Mouse (Mus musculus): ENCODE measurements at regions not wholly inside any gene's neighbourhood (a gene's known extent, or its start where the extent isn't known, plus 50 kb on each side); places are given as distances from the start of the nearest gene placed in this dataset.

- no peak overlapping the region for H3K9ac ChIP-seq (ENCODE audit: low read depth, low read length)
- no peak overlapping the region for H3K27ac ChIP-seq (ENCODE audit: low read depth, low read length)
- 31% methylated on average over 7 of the region's 7 CpGs for WGBS (ENCODE audit: insufficient replicate concordance)
- 0 out of 2 replicates have a peak, but pooled peaks cover 7% of the 10 kb centered on the region for H3K4me1 ChIP-seq (ENCODE audit: control insufficient read depth, insufficient read depth, low read length)
- no peak overlapping the region for H3K4me3 ChIP-seq (ENCODE audit: low read depth, low read length)
- ATAC-seq (replicated peaks; ENCODE audit: insufficient number of reproducible peaks, low FRiP score, low TSS enrichment) = no peak
- H3K4me2 ChIP-seq = no peak overlapping the region
- H3K9me3 ChIP-seq (replicated peaks; ENCODE audit: control insufficient read depth, low read length) = no peaks in the 10 kb centered on the region
- peaks cover 6% of the 10 kb centered on the region; the same call in 1 of the 2 replicates for H3K27me3 ChIP-seq (ENCODE audit: control insufficient read depth, insufficient read depth, low read length)
- no peaks in the 10 kb centered on the region for H3K36me3 ChIP-seq (ENCODE audit: control insufficient read depth, insufficient read depth, low read length)
Observed at GRCm38 (mm10) chr12:77663665-77664374, 425.9 kb downstream of the Fut8 start.

DNA sequence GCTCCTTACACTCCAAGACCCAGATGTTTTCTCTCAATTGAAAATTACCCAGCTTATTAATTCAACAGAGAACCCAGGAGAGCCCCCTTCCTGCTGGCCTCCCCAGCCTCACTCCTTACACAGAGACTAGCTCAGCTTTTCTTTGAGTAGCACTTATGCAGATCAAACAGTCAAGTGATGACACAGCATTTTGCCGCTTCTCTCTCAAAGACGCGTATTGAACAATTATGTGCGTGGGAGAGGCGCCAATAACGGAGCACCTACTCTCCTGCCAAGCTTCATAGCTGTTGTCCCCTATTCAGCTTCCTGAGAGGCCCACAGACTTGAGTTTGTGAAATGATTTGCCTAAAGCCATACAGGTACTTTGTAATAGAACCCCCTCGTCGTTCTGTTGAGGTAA lies 428.5 kb downstream of the Fut8 start:
- Histone ChIP-seq H3K4me2 (no peak overlapping the region), H3K36me3 (ENCODE audit: control insufficient read depth, insufficient read depth, low read length) (no peaks in the 10 kb centered on the region), H3K9me3 (replicated peaks; ENCODE audit: control insufficient read depth, low read length) (no peaks in the 10 kb centered on the region), H3K27me3 (ENCODE audit: control insufficient read depth, insufficient read depth, low read length) (peaks cover 18% of the 10 kb centered on the region), H3K4me3 (ENCODE audit: low read depth, low read length) (no peak overlapping the region), H3K4me1 (ENCODE audit: control insufficient read depth, insufficient read depth, low read length) (0 out of 2 replicates have a peak, but pooled peaks cover 7% of the 10 kb centered on the region), H3K9ac (ENCODE audit: low read depth, low read length) (no peak overlapping the region), H3K27ac (ENCODE audit: low read depth, low read length) (no peak overlapping the region)
- WGBS (ENCODE audit: insufficient replicate concordance) = 78% methylated on average over 8 of the region's 8 CpGs
- ATAC-seq (replicated peaks; ENCODE audit: insufficient number of reproducible peaks, low FRiP score, low TSS enrichment) = no peak

- WGBS (ENCODE audit: insufficient replicate concordance) = 49% methylated on average over 10 of the region's 10 CpGs
- H3K4me1 ChIP-seq (ENCODE audit: control insufficient read depth, insufficient read depth, low read length) = 0 out of 2 replicates have a peak, but pooled peaks cover 7% of the 10 kb centered on the region
- H3K27ac ChIP-seq (ENCODE audit: low read depth, low read length) = no peak overlapping the region
- no peak for ATAC-seq (replicated peaks; ENCODE audit: insufficient number of reproducible peaks, low FRiP score, low TSS enrichment)
- H3K9me3 ChIP-seq (replicated peaks; ENCODE audit: control insufficient read depth, low read length) = no peaks in the 10 kb centered on the region
- no peak overlapping the region for H3K4me2 ChIP-seq
- H3K36me3 ChIP-seq (ENCODE audit: control insufficient read depth, insufficient read depth, low read length) = no peaks in the 10 kb centered on the region
- H3K9ac ChIP-seq (ENCODE audit: low read depth, low read length) = no peak overlapping the region
- H3K27me3 ChIP-seq (ENCODE audit: control insufficient read depth, insufficient read depth, low read length) = peaks cover 14% of the 10 kb centered on the region
- H3K4me3 ChIP-seq (ENCODE audit: low read depth, low read length) = no peak overlapping the region
Observed at GRCm38 (mm10) chr12:77667151-77667874, 429.4 kb downstream of the Fut8 start.

DNA sequence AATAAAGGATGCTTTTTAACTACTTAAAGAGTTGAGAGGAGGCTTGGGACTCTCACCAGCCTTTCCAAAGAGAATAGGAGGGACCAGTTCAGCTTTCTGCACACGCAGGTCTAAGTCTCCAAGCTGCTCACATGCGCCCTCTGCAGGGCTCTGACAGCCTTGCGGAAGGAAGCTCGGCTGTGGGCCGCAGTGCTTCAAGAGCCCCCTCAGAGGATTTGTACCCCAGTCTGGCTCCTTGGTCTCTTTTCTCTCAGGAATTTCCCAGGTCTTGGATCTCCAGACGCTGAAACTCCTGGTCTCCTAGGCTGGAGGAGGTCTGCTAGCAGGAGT lies 429.9 kb downstream of the Fut8 start:
- no peak overlapping the region for H3K27ac ChIP-seq (ENCODE audit: low read depth, low read length)
- no peaks in the 10 kb centered on the region for H3K9me3 ChIP-seq (replicated peaks; ENCODE audit: control insufficient read depth, low read length)
- no peak overlapping the region for H3K4me3 ChIP-seq (ENCODE audit: low read depth, low read length)
- H3K4me1 ChIP-seq (ENCODE audit: control insufficient read depth, insufficient read depth, low read length) = 0 out of 2 replicates have a peak, but pooled peaks cover 7% of the 10 kb centered on the region
- H3K27me3 ChIP-seq (ENCODE audit: control insufficient read depth, insufficient read depth, low read length) = peaks cover 16% of the 10 kb centered on the region
- no peak for ATAC-seq (replicated peaks; ENCODE audit: insufficient number of reproducible peaks, low FRiP score, low TSS enrichment)
- H3K36me3 ChIP-seq (ENCODE audit: control insufficient read depth, insufficient read depth, low read length) = no peaks in the 10 kb centered on the region
- WGBS (ENCODE audit: insufficient replicate concordance) = 3% methylated on average over 6 of the region's 6 CpGs
- no peak overlapping the region for H3K4me2 ChIP-seq
- H3K9ac ChIP-seq (ENCODE audit: low read depth, low read length) = no peak overlapping the region

DNA sequence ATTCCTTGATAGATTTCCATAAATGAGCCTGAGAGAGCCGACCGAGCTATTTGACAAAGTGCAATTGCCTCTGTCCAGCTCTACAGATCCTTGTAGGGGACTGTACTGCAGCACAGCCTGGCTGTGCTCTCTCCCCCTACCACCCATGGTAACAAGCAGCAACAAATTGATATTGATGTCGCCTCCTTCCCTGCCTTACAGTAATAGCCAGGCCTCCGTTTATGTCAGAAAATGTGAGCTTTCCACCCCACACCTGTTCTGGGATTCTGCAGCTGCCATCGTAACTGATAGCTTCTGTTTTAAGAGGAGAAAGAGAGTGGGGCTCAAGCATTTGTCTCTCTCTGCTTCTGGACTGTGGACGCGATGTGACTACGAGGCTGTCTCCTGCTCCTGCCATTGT lies 432.6 kb downstream of the Fut8 start:
- 75% methylated on average over 8 of the region's 8 CpGs for WGBS (ENCODE audit: insufficient replicate concordance)

DNA sequence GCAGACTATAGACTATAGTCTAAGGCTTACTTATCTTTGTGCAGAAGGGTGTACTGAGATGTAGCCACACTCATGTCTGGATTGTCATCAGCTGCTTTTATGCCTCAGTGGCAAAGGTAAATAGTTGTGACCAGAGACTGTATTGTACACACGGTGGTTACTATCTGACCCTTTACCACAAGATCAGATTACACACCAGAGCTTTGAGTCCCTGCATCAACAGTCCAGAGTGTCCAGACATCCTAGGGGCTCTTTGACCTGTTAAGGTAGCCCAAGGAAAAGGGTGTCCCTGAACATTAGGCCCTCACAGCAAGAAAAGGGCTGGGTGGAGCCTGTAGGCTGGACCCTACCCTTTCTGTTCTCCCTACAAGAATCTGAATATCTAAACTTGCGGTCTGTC lies 436.4 kb downstream of the Fut8 start:
- Histone ChIP-seq H3K27me3 (ENCODE audit: control insufficient read depth, insufficient read depth, low read length) (peaks cover 19% of the 10 kb centered on the region), H3K27ac (ENCODE audit: low read depth, low read length) (no peak overlapping the region), H3K36me3 (ENCODE audit: control insufficient read depth, insufficient read depth, low read length) (no peaks in the 10 kb centered on the region), H3K4me3 (ENCODE audit: low read depth, low read length) (no peak overlapping the region), H3K4me1 (ENCODE audit: control insufficient read depth, insufficient read depth, low read length) (no peaks in the 10 kb centered on the region), H3K4me2 (no peak overlapping the region), H3K9me3 (replicated peaks; ENCODE audit: control insufficient read depth, low read length) (no peaks in the 10 kb centered on the region), H3K9ac (ENCODE audit: low read depth, low read length) (no peak overlapping the region)
- WGBS (ENCODE audit: insufficient replicate concordance) = 59% methylated on average over 2 of the region's 2 CpGs
- ATAC-seq (replicated peaks; ENCODE audit: insufficient number of reproducible peaks, low FRiP score, low TSS enrichment) = no peak

More for the DNA sequence above, 432.6 kb downstream of the Fut8 start:
- no peak overlapping the region for H3K9ac ChIP-seq (ENCODE audit: low read depth, low read length)
- no peaks in the 10 kb centered on the region for H3K9me3 ChIP-seq (replicated peaks; ENCODE audit: control insufficient read depth, low read length)
- no peak overlapping the region for H3K4me3 ChIP-seq (ENCODE audit: low read depth, low read length)
- no peaks in the 10 kb centered on the region for H3K36me3 ChIP-seq (ENCODE audit: control insufficient read depth, insufficient read depth, low read length)
- H3K4me2 ChIP-seq = no peak overlapping the region
- no peak overlapping the region for H3K27ac ChIP-seq (ENCODE audit: low read depth, low read length)
- peaks cover 19% of the 10 kb centered on the region for H3K27me3 ChIP-seq (ENCODE audit: control insufficient read depth, insufficient read depth, low read length)
- no peak for ATAC-seq (replicated peaks; ENCODE audit: insufficient number of reproducible peaks, low FRiP score, low TSS enrichment)
- H3K4me1 ChIP-seq (ENCODE audit: control insufficient read depth, insufficient read depth, low read length) = no peaks in the 10 kb centered on the region

- no peaks in the 10 kb centered on the region for H3K36me3 ChIP-seq (ENCODE audit: control insufficient read depth, insufficient read depth, low read length)
- no peaks in the 10 kb centered on the region for H3K9me3 ChIP-seq (replicated peaks; ENCODE audit: control insufficient read depth, low read length)
- no peak overlapping the region for H3K27ac ChIP-seq (ENCODE audit: low read depth, low read length)
- no peak overlapping the region for H3K4me3 ChIP-seq (ENCODE audit: low read depth, low read length)
- WGBS (ENCODE audit: insufficient replicate concordance) = 69% methylated on average over 5 of the region's 5 CpGs
- no peak for ATAC-seq (replicated peaks; ENCODE audit: insufficient number of reproducible peaks, low FRiP score, low TSS enrichment)
- H3K4me2 ChIP-seq = no peak overlapping the region
- no peaks in the 10 kb centered on the region for H3K4me1 ChIP-seq (ENCODE audit: control insufficient read depth, insufficient read depth, low read length)
- H3K9ac ChIP-seq (ENCODE audit: low read depth, low read length) = no peak overlapping the region
- peaks cover 19% of the 10 kb centered on the region for H3K27me3 ChIP-seq (ENCODE audit: control insufficient read depth, insufficient read depth, low read length)
Observed at GRCm38 (mm10) chr12:77674755-77675154, 436.8 kb downstream of the Fut8 start.

- no peak overlapping the region for H3K27ac ChIP-seq (ENCODE audit: low read depth, low read length)
- H3K9ac ChIP-seq (ENCODE audit: low read depth, low read length) = no peak overlapping the region
- 29% methylated on average over 5 of the region's 5 CpGs for WGBS (ENCODE audit: insufficient replicate concordance)
Observed at GRCm38 (mm10) chr12:77678040-77678439, 440.1 kb downstream of the Fut8 start.

More at GRCm38 (mm10) chr12:77678040-77678439, 440.1 kb downstream of the Fut8 start:
- peaks cover 4% of the 10 kb centered on the region for H3K27me3 ChIP-seq (ENCODE audit: control insufficient read depth, insufficient read depth, low read length)
- no peaks in the 10 kb centered on the region for H3K36me3 ChIP-seq (ENCODE audit: control insufficient read depth, insufficient read depth, low read length)
- no peaks in the 10 kb centered on the region for H3K4me1 ChIP-seq (ENCODE audit: control insufficient read depth, insufficient read depth, low read length)
- H3K4me2 ChIP-seq = no peak overlapping the region
- no peak for ATAC-seq (replicated peaks; ENCODE audit: insufficient number of reproducible peaks, low FRiP score, low TSS enrichment)
- H3K4me3 ChIP-seq (ENCODE audit: low read depth, low read length) = no peak overlapping the region
- H3K9me3 ChIP-seq (replicated peaks; ENCODE audit: control insufficient read depth, low read length) = no peaks in the 10 kb centered on the region
